Mouse (Mus musculus) thymus, adult 2 months (tissue): ENCODE measurements around the gene Mrpl39. TPM values are rescaled to one million over a fixed set of nuclear protein-coding genes. Genes with fewer than 3 reads are reported as not detected.

Experiments
- DNase-seq: peaks from one replicate; pipeline ENCODE4 v3.0.0; 2021
- H3K27ac ChIP-seq: fragments of 200-500 bp; 2 replicates; pipeline ENCODE4 v1.5.1; 2012; ENCODE audit warnings: low read length, control low read depth; ENCODE audit not compliant: control insufficient read depth, insufficient read depth
- H3K27me3 ChIP-seq: fragments of 200-500 bp; 2 replicates; pipeline ENCODE4 v1.6.1; 2012; ENCODE audit warnings: mild to moderate bottlenecking, low read length, moderate library complexity, mixed read lengths; ENCODE audit not compliant: control insufficient read depth, insufficient read depth
- H3K36me3 ChIP-seq: fragments of 200-500 bp; 2 replicates; pipeline ENCODE4 v1.6.1; 2012; ENCODE audit warnings: mild to moderate bottlenecking, low read length, moderate library complexity; ENCODE audit not compliant: control insufficient read depth, insufficient read depth
- H3K4me1 ChIP-seq: fragments of 200-500 bp; replicated peaks from 2 replicates; pipeline ENCODE4 v1.6.1; 2012; ENCODE audit warnings: low read length; ENCODE audit not compliant: control insufficient read depth, insufficient read depth
- H3K4me3 ChIP-seq: fragments of 200-500 bp; 2 replicates; pipeline ENCODE4 v1.5.1; 2012; ENCODE audit warnings: mild to moderate bottlenecking, low read length, control low read depth, moderate library complexity; ENCODE audit not compliant: control insufficient read depth, insufficient read depth
- CTCF ChIP-seq: fragments of 200-500 bp; IDR thresholded peaks from 2 replicates; pipeline ENCODE4 v1.5.1; 2012; ENCODE audit warnings: mild to moderate bottlenecking, control low read depth, low read length, moderate library complexity, borderline replicate concordance; ENCODE audit not compliant: control insufficient read depth, poor library complexity, insufficient read depth; ENCODE audit errors: extremely low read depth
- POLR2A ChIP-seq: fragments of 200-500 bp; IDR thresholded peaks from 2 replicates; pipeline ENCODE4 v1.6.1; 2012; ENCODE audit warnings: mild to moderate bottlenecking, low read length, control low read depth, moderate library complexity; ENCODE audit not compliant: control insufficient read depth, poor library complexity, insufficient read depth; ENCODE audit errors: extremely low read depth
- WGBS: fragments of 180-500 bp; shearing (Covaris S2); methylation state at CpG from one replicate; pipeline ENCODE4 v1.1.7; 2018; 5-methylcytosine and 5-hydroxymethylcytosine counted together
- polyA plus RNA-seq: library from polyadenylated mRNA; depleted of rRNA; stranded (reverse); fragments of >200 nt; gene quantifications from 2 replicates; pipeline ENCODE4 v1.2.3, GENCODE M21; 2012

Mrpl39 gene
- polyA plus RNA-seq, 1 experiment: 12.3 TPM

- Histone ChIP-seq H3K36me3 (no peaks in the 10 kb centered on the region), H3K27ac (no peak overlapping the region), H3K4me3 (no peak overlapping the region), H3K4me1 (peaks cover 3% of the 10 kb centered on the region; the same call in 1 of the 2 replicates), H3K27me3 (no peaks in the 10 kb centered on the region)
- no peak for DNase-seq
- 91% methylated on average over 6 of the region's 6 CpGs for WGBS
- TF ChIP-seq POLR2A (no peak), CTCF (no peak)
Measured at GRCm38 (mm10) chr16:84706571-84706970, 29.0 kb downstream of the Mrpl39 start.

GRCm38 (mm10) chr16:84705507-84705906 lies 30.0 kb downstream of the Mrpl39 start:
- no peak overlapping the region for H3K4me3 ChIP-seq
- DNase-seq: no peak
- TF ChIP-seq CTCF (no peak), POLR2A (no peak)
- H3K27me3 ChIP-seq: no peaks in the 10 kb centered on the region
- H3K4me1 ChIP-seq: peaks cover 3% of the 10 kb centered on the region; the same call in 1 of the 2 replicates
- 93% methylated on average over 5 of the region's 5 CpGs for WGBS
- H3K36me3 ChIP-seq: no peaks in the 10 kb centered on the region
- H3K27ac ChIP-seq: no peak overlapping the region

DNA sequence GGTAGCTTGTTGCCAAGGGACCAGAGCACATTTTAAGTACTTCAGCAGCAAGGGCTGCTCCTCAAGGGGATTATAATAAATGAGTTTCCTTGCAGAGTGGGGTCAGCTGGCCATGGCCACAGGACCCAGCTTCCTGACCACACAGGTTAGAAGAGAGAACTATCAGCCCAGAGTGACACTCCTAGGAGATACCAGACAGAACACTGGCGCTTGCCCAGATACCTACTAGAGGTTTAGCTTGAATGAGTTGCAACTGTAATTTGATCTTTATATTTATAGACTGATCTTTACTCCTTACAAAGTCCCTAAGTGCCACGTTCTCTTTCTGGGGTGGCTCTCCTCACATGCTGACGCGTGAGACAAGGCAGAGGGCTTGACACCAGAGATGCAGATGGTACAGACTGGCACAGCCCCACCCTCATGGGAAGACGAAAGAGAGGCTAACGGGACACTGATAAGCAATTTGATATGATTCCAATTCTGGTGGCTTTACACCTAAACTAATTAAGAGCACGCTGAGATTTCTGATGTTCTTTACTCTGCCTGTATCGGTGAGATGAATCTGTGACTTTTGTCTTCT lies 30.8 kb downstream of the Mrpl39 start:
- Histone ChIP-seq H3K27ac (no peak overlapping the region), H3K4me3 (no peak overlapping the region), H3K36me3 (no peaks in the 10 kb centered on the region), H3K4me1 (peaks cover 3% of the 10 kb centered on the region; the same call in 1 of the 2 replicates), H3K27me3 (no peaks in the 10 kb centered on the region)
- no peak for DNase-seq
- 86% methylated on average over 8 of the region's 8 CpGs for WGBS
- TF ChIP-seq POLR2A: no peak
- TF ChIP-seq CTCF: no peak

GRCm38 (mm10) chr16:84703769-84704660 lies 31.5 kb downstream of the Mrpl39 start:
- no peak overlapping the region for H3K27ac ChIP-seq
- peak overlapping the region; percentile 73; the same call in 1 of the 2 replicates for H3K4me3 ChIP-seq
- no peak for DNase-seq
- no peaks in the 10 kb centered on the region for H3K27me3 ChIP-seq
- H3K4me1 ChIP-seq: peaks cover 3% of the 10 kb centered on the region; the same call in 1 of the 2 replicates
- no peak for TF ChIP-seq CTCF
- no peak for TF ChIP-seq POLR2A
- 65% methylated on average over 13 of the region's 13 CpGs for WGBS
- H3K36me3 ChIP-seq: no peaks in the 10 kb centered on the region

DNA sequence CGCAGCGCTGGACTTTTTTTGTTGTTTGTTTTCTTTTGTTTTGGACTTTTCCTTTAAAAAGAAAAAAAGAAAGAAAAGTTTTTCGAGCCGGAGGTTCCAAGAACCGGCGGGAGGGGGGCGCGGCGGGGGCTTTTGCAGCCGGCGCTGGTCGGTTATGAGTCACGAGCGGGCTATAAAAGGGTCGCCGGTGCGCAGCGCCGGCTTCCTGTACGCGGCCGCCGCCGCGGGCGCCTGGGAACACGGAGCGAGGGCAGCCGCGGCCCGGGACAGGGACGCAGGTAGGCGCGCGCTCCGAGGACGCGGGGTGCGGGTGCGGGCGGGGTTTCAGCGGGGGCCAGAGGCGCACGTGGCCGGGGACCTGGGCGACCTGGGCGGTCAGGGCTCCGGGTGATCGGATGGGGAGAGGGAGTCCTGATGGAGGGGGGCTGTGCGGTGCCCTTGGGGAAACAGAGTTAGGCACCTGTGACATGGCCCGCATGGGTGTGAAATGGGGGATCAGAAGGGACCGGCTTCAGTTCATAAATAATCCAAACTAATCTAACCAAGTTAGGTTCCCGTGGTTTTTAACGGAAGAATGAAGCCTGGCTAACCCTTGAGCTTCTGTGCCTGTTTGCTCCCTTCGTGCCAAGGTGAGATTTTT lies 32.3 kb downstream of the Mrpl39 start:
- Histone ChIP-seq H3K36me3 (no peaks in the 10 kb centered on the region), H3K4me3 (peak overlapping the region; percentile 73), H3K27me3 (no peaks in the 10 kb centered on the region), H3K4me1 (peaks cover 3% of the 10 kb centered on the region; the same call in 1 of the 2 replicates), H3K27ac (no peak overlapping the region)
- peak; percentile 66 for DNase-seq
- 2% methylated on average over 42 of the region's 55 CpGs for WGBS
- TF ChIP-seq POLR2A (no peak), CTCF (no peak)

GRCm38 (mm10) chr16:84702230-84703128 lies 33.1 kb downstream of the Mrpl39 start:
- TF ChIP-seq CTCF (peak; percentile 14; the same call in 1 of the 2 replicates), POLR2A (no peak)
- H3K27me3 ChIP-seq: no peaks in the 10 kb centered on the region
- no peaks in the 10 kb centered on the region for H3K36me3 ChIP-seq
- 20% methylated on average over 39 of the region's 39 CpGs for WGBS
- H3K4me3 ChIP-seq: peak overlapping the region; percentile 73
- H3K4me1 ChIP-seq: peaks cover 3% of the 10 kb centered on the region; the same call in 1 of the 2 replicates
- peak; percentile 37 for DNase-seq
- no peak overlapping the region for H3K27ac ChIP-seq
